Mouse (Mus musculus) T-helper 17 cell (primary cell): Measurements from ENCODE around the gene Ifi211.
"Not testable (repeated sequence)": the region's sequence is repeated elsewhere in the genome, so short reads cannot be mapped to it uniquely, and the experiment has no call there.

ENCODE experiments used
- in situ Hi-C, 2 experiments: fragments of 300-600 bp; cut with MboI, MseI; formaldehyde crosslinking; loops; 1 replicate in 1 of 2; 2 replicates in 1 of 2; pipeline ENCODE4 v1.15.1; 2025; ENCODE audit warnings: high pct_unique_total_duplicates in 2 of 2

Gene Ifi211

DNA sequence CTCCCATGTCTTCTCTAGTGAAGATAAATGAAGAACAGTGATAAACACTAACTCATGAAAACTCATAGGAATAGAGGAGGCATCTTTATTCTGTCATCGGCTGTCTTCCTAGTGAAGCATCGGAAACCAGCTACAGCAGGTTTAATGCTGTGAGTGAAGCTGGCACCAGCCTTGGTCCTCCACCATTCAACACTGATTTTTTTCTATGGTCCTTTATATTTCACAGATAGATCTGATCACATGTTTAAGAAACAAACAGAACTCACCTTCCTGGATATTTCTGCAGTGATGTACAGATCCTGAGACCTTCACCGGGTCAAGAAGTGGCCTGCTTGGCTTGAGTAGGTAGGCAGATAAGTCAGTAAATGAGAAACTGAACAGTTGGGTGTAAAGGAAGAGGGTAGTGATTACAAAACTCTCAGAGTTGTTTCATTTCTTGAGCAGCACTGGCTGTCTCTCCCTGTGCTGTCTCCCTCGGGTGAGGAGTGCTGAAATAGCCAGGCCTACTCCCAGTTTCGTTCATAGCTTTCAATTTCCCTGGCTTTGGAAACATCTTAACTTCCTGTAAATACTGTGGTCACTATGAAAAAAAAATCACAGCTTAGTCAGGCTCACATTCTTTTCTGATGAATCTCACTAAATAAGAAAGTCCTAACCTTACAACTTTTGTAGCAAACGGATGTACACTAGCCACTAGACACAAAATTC lies at the start of gene Ifi211:
TSS of gene Ifi211 (minus strand) at position 499 of the 708 bp plus-strand sequence.
- in situ Hi-C loops: not testable (repeated sequence)

- in situ Hi-C loops: not testable (repeated sequence)
These were observed 48.6 kb upstream of the Ifi211 start for GRCm38 (mm10) chr1:173961491-173961890.

- in situ Hi-C loops: not testable (repeated sequence)
These were observed 47.2 kb upstream of the Ifi211 start for GRCm38 (mm10) chr1:173959998-173960397.

DNA sequence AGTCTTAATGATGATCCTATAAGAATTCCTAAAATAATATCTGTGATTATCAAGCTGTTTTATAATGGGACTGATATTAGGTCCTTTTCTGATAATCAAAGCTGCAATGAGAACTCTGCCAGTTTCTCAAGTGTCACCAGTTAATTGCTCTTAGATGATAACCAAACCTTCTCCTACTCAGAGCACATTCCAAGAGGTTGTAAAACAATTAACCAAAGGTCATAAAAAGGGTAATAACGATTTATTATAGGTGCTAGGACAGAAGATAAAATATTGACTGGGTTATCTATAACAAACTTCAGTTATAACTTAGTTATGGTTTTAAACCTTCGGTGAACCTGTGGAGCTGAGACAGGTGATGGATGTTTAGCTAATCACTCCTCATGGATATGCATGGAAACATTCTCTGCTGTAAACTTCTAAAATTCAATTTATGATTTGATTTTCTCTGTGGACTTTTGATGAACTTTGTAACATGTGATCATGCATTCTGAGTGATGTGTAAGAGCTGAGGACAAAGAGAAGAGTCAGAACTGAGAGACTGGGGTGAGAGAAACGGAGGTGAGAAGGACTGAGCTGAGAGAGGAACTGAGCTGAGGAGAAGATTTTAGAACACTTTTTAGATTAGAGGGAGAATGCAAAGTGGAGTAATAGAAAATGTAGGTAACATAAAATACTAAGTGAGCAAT lies 43.1 kb upstream of the Ifi211 start:
- in situ Hi-C loops: not testable (repeated sequence)

DNA sequence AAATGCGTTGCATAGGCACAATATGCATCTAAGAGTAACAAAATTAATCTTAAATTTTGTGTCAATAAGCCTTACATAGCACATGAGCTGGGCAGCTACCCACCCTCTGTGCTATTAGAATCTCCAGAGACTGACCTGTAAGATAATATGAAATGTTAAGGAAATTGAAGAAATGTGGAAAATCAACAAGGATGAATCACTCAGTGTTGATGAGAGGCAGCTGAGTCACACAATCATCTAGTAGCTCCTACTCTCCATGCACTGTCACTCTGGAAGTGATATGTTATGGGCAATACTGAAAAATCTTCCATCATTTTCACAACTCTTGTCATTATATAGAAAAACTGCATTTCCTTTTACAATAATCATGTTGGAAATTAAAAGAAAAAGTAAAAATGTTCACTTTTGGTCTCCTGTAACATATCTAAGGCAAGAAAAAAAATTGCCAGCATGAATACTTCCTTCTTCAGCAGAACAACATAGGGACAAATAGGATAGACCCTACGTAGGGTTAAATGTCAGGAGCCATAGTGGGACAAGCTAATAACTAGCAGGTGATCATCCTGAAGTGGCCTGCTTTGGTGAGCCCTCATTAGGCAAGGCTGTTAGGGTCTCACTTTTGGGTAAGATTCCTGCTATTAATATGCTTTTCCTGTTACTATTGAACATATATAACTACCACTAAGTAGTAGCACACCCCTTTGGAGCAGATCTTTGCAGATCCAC lies 42.4 kb upstream of the Ifi211 start:
- in situ Hi-C loops: no loop called here

DNA sequence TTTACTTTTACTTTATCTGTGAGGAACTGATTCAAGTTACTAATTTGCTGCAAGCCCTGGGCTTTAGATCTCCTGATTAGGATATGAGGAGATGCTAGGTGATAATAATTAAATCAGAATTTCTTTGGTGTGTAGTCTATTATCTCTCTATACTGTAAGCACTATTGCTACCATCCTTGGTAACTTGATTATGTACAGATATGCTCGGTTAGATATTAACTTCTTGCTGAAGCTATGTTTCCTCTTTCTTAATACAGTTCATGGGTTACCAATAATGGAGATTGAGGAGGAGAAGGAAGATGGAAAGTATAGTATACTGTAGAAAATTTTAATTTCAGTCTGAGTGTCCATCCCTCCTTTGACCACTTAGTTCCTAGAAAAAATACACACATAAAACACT lies 40.7 kb upstream of the Ifi211 start:
- in situ Hi-C loops: no loop called here

GRCm38 (mm10) chr1:173949044-173949443 lies 36.2 kb upstream of the Ifi211 start:
- in situ Hi-C loops: loop anchor here (5.0 to 10.0 kb wide), 2 partner anchors 96 to 142 kb away; partner anchors contain the start of genes Olfr432 (in 2 of the 2) and Olfr433 (in 2 of the 2)

- in situ Hi-C loops: loop anchor here (10.0 kb wide), 1 partner anchor 102 kb away; the partner anchor contains the start of genes Olfr432 (in 2 of the 2) and Olfr433 (in 2 of the 2)
These were observed 29.9 kb upstream of the Ifi211 start for GRCm38 (mm10) chr1:173942780-173943066.

GRCm38 (mm10) chr1:173941924-173942779 lies 29.3 kb upstream of the Ifi211 start, which contains the start of the genes Mndal and Ifi203:
TSS of gene Mndal (minus strand) at chr1:173942491.
TSS of gene Ifi203 (minus strand) at chr1:173942672.
- in situ Hi-C loops: loop anchor here (10.0 kb wide), 1 partner anchor 103 kb away; the partner anchor contains the start of genes Olfr432 (in 2 of the 2) and Olfr433 (in 2 of the 2)

DNA sequence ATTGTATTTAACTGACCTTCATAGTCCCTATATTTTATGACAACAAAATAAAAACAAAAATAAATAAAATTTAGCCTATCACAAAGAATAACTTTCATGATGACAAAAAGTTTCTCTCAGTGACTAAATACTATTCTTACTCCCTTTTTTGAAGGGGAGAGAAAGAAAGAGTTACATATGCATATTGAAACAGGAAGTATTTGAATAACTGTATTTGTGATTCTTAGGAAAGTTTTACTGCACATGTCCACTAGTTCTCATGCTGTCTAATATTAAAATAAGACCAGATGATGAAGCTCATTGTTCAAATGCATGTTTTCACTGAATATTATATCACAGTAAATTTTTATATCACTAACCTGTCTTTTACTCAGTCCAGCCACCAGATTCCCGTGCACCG lies 28.7 kb upstream of the Ifi211 start:
- in situ Hi-C loops: loop anchor here (10.0 kb wide), 1 partner anchor 103 kb away; the partner anchor contains the start of genes Olfr432 (in 2 of the 2) and Olfr433 (in 2 of the 2)

DNA sequence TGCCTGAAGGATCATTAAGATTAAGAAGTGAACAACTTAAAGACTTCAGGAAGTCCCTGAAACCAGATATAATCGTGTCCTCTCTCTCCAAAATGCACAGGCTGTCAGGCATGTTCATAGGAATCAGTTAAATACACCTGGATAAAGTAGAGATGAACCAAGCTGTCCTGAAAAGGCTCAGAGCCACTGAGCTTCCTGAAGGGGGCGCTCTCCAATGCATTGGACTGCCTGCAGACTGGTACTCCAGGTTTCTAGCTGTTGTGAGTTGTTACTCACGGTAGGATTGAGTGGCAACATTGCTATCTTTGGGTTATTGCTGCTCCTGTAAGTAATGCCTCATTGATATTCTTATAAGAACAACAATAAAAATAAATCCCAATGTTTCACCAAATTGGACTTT lies 6.4 kb upstream of the Ifi211 start:
- in situ Hi-C loops: loop anchor here (5.0 kb wide), 1 partner anchor 147 kb away; no protein-coding TSS in a partner anchor

- in situ Hi-C loops: no loop called here
These were observed 1.7 kb upstream of the Ifi211 start for GRCm38 (mm10) chr1:173914559-173914958.

DNA sequence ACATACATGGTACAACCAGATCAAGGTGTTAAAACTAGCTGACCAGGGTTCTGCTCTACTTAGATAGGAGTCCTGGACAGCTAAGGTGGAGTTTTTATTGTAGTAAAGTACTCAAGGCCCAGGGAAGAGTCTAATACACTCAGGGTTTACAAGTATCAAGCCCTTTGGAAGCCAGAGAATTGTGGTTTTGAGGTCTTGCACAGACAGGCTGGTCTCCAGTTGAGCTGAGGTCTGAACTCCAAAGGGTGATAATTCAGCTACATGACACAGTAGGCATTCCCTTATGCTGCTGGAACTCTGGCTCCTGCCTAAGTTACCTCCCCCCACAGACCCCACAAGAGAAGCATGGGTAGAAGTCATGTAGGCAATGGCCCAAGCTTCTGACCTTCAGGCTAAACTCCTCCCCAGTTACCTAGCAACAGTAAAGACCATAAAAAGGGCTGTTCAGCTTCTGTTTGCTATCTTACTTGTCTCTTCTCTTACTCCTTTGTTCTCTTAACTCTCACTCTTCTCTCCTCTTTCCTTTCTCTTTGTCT lies 478 bp upstream of the Ifi211 start:
- in situ Hi-C loops: not testable (repeated sequence)

DNA sequence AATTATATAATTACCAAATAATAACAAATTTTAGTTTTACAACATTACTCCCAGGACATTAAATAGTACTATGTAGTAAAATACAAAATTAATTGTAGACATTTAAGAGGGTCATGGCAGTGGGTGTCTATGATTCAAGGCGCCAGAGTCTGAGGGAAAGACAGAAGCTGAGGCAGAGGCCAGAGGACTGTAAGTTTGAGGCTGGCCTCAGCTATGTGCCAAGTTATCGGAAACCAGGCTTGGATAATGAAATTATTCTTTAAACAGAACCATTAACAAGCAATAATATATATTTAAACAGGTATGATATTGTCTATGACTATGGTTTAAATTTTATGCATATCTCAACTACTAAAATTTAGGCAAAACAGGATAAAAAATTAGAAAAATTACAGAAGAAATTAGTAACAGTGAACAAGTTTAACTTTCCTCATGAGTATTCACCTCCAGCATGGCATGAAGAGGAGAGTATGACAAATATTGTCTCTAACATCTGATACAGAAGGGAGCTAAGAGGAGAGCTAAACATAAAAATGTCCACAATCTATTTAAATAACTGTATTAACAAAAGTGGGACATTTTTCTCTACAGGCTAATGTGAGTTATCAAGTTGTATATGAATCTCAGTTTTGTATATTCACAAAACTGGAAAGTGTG lies 910 bp downstream of the Ifi211 start:
- in situ Hi-C loops: no loop called here

- in situ Hi-C loops: not testable (repeated sequence)
These were observed 4.5 kb downstream of the Ifi211 start for GRCm38 (mm10) chr1:173908390-173908789.

GRCm38 (mm10) chr1:173905885-173906284 lies 7.0 kb downstream of the Ifi211 start:
- in situ Hi-C loops: not testable (repeated sequence)

- in situ Hi-C loops: loop anchor here (5.0 to 10.0 kb wide), 2 partner anchors 115 to 118 kb away; no protein-coding TSS in a partner anchor
These were observed 23.1 kb downstream of the Ifi211 start for GRCm38 (mm10) chr1:173889741-173890140.

DNA sequence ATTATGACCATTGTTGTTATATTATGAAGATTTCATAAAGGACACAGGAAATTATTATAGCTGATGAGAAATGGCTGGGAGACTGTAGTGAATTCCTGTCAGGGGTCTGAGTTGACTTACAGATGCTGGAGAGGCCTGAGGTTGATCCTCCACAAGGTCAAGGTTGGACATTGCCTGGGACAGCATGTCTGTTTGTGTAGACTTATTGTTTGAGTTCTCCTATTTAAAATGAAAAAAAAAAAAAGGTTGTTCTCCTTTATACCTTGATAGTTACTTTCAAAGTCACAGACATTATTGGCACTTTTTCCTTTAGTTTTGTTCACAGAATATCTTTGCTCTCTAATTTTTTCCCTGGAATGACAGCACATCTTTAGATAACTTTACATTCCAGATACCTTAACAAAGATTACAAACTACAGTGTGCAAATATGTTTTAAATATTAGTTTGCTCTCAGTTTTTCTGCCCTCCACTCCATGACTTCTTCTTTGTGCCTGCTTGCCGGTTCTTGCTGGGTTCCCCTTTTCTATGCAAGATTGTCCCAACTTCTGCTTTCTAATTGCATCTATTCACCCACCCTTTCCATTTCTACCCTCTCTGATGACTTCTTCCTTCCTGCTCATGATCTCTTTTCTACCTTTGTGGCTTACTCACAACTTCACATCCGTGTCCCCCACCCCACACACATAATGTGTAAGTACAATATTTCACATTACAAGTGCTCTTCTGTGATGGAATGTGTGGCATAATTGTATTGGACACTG lies 25.6 kb downstream of the Ifi211 start:
- in situ Hi-C loops: loop anchor here (5.0 to 10.0 kb wide), 2 partner anchors 118 to 120 kb away; no protein-coding TSS in a partner anchor
